Mouse (Mus musculus) testis, adult 2 months (tissue): ENCODE data around the gene Scai.

ENCODE experiments used
- CTCF ChIP-seq: fragments of 200-500 bp; IDR thresholded peaks from 2 replicates; pipeline ENCODE4 v1.5.1; 2012; ENCODE audit warnings: low read depth, mild to moderate bottlenecking, inconsistent platforms, low read length, moderate library complexity; ENCODE audit not compliant: control insufficient read depth, insufficient read depth, insufficient replicate concordance
- POLR2A ChIP-seq: fragments of 200-500 bp; IDR thresholded peaks from 2 replicates; pipeline ENCODE4 v1.6.1; 2012; ENCODE audit warnings: low read depth, mild to moderate bottlenecking, inconsistent platforms, low read length, moderate library complexity; ENCODE audit not compliant: control insufficient read depth

DNA sequence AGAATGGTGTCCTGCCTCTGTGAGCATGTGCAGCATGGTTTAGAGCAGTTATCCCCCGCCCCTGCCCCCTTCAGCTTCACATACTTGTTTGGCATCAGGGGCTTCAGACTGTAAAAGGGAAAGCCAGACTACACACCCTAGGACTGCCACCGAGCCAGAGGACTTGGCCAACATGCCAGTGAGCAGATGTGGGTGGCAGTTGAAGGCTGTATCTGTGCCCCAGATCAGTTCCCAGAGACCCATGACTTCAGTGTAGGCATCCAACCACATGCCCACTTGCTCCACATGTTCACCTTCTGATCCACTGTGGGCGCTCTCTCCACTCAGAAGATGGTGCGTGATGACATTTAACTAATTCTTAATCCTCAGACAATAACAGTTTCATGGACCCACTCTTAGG is 26.6 kb upstream of the Scai start:
- no peak for TF ChIP-seq CTCF
- no peak for TF ChIP-seq POLR2A
